Mouse (Mus musculus) embryonic facial prominence, embryonic 11.5 days (tissue): ENCODE measurements at regions not wholly inside any gene's neighbourhood (a gene's known extent, or its start where the extent isn't known, plus 50 kb on each side); places are given as distances from the start of the nearest gene placed in this dataset.
A peak's percentile ranks its signal among the peaks of the same experiment; 100 is the strongest.

Experiments used
- ATAC-seq: fragments of 200-750 bp; cut with Nextera tagmentation; replicated peaks from 2 replicates; pipeline ENCODE4 v1.8.0; 2017; ENCODE audit warnings: low read depth; ENCODE audit not compliant: insufficient number of reproducible peaks, low FRiP score, low TSS enrichment
- DNase-seq: peaks from one replicate; pipeline ENCODE4 v3.0.0-alpha.2; 2015; ENCODE audit warnings: low spot score
- H3K27ac ChIP-seq: fragments of 300-500 bp; sonication (generic); replicated peaks from 2 replicates; pipeline ENCODE4 v1.5.1; 2014; ENCODE audit warnings: mild to moderate bottlenecking, low read depth, low read length, control low read depth
- H3K27me3 ChIP-seq: fragments of 300-500 bp; sonication (generic); 2 replicates; pipeline ENCODE4 v1.6.1; 2014; ENCODE audit warnings: mild to moderate bottlenecking, low read length, moderate library complexity, mixed read lengths; ENCODE audit not compliant: control insufficient read depth, insufficient read depth
- H3K36me3 ChIP-seq: fragments of 300-500 bp; sonication (generic); replicated peaks from 2 replicates; pipeline ENCODE4 v1.6.1; 2014; ENCODE audit warnings: low read depth, mild to moderate bottlenecking, low read length, moderate library complexity, mixed read lengths; ENCODE audit not compliant: control insufficient read depth, insufficient read depth
- H3K4me1 ChIP-seq: fragments of 300-500 bp; sonication (generic); 2 replicates; pipeline ENCODE4 v1.6.1; 2014; ENCODE audit warnings: low read length, mixed read lengths; ENCODE audit not compliant: control insufficient read depth, insufficient read depth
- H3K4me2 ChIP-seq: fragments of 300-500 bp; sonication (generic); 2 replicates; pipeline ENCODE4 v1.6.1; 2014; ENCODE audit warnings: low read depth, mild to moderate bottlenecking, control low read depth, low read length, moderate library complexity
- H3K4me3 ChIP-seq: fragments of 300-500 bp; sonication (generic); 2 replicates; pipeline ENCODE4 v1.5.1; 2014; ENCODE audit warnings: low read depth, low read length, control low read depth
- H3K9ac ChIP-seq: fragments of 300-500 bp; sonication (generic); replicated peaks from 2 replicates; pipeline ENCODE4 v1.6.1; 2014; ENCODE audit warnings: mild to moderate bottlenecking, control low read depth, low read length
- H3K9me3 ChIP-seq: fragments of 300-500 bp; sonication (generic); replicated peaks from 2 replicates; pipeline ENCODE4 v1.6.1; 2016; ENCODE audit warnings: mild to moderate bottlenecking, low read length, inconsistent platforms, mixed read lengths; ENCODE audit not compliant: control insufficient read depth
- WGBS: fragments of 180-500 bp; shearing (Covaris S2); extraction: QIAGEN DNeasy Blood & Tissue Kit; methylation state at CpG from one replicate; pipeline ENCODE4 v1.1.7; 2014; 5-methylcytosine and 5-hydroxymethylcytosine counted together

- ATAC-seq (no peak), DNase-seq (no peak)
- Histone ChIP-seq H3K4me3 (no peak overlapping the region), H3K27me3 (no peaks in the 10 kb centered on the region), H3K4me2 (no peak overlapping the region), H3K4me1 (no peaks in the 10 kb centered on the region), H3K27ac (no peak overlapping the region), H3K9ac (no peak overlapping the region), H3K36me3 (no peaks in the 10 kb centered on the region), H3K9me3 (no peaks in the 10 kb centered on the region)
Measured at GRCm38 (mm10) chr1:148750806-148751205, 1210.3 kb downstream of the Pla2g4a start.

GRCm38 (mm10) chr1:148722106-148722505 is 1239.0 kb downstream of the Pla2g4a start:
- H3K27ac ChIP-seq = no peak overlapping the region
- H3K36me3 ChIP-seq = no peaks in the 10 kb centered on the region
- no peaks in the 10 kb centered on the region for H3K4me1 ChIP-seq
- H3K27me3 ChIP-seq = no peaks in the 10 kb centered on the region
- 40% methylated on average over 1 of the region's 1 CpGs for WGBS
- no peak overlapping the region for H3K4me3 ChIP-seq
- H3K9me3 ChIP-seq = no peaks in the 10 kb centered on the region
- DNase-seq = no peak
- H3K9ac ChIP-seq = no peak overlapping the region
- ATAC-seq = no peak
- no peak overlapping the region for H3K4me2 ChIP-seq

- Histone ChIP-seq H3K27ac (no peak overlapping the region), H3K27me3 (no peaks in the 10 kb centered on the region), H3K36me3 (no peaks in the 10 kb centered on the region), H3K9ac (no peak overlapping the region), H3K4me2 (no peak overlapping the region), H3K4me1 (no peaks in the 10 kb centered on the region), H3K9me3 (no peaks in the 10 kb centered on the region), H3K4me3 (no peak overlapping the region)
- DNase-seq (no peak), ATAC-seq (no peak)
- 75% methylated on average over 1 of the region's 1 CpGs for WGBS
Measured at GRCm38 (mm10) chr1:148721409-148721808, 1239.7 kb downstream of the Pla2g4a start.

- Histone ChIP-seq H3K4me2 (no peak overlapping the region), H3K27me3 (no peaks in the 10 kb centered on the region), H3K9me3 (no peaks in the 10 kb centered on the region), H3K27ac (no peak overlapping the region), H3K36me3 (no peaks in the 10 kb centered on the region), H3K9ac (no peak overlapping the region), H3K4me3 (no peak overlapping the region), H3K4me1 (no peaks in the 10 kb centered on the region)
- no peak for ATAC-seq
- no peak for DNase-seq
- WGBS = 58% methylated on average over 4 of the region's 4 CpGs
Measured at GRCm38 (mm10) chr1:148720980-148721379, 1240.1 kb downstream of the Pla2g4a start.

- no peak for DNase-seq
- no peaks in the 10 kb centered on the region for H3K36me3 ChIP-seq
- H3K27me3 ChIP-seq = no peaks in the 10 kb centered on the region
- no peak overlapping the region for H3K9ac ChIP-seq
- no peak overlapping the region for H3K4me3 ChIP-seq
- no peak for ATAC-seq
- no peaks in the 10 kb centered on the region for H3K4me1 ChIP-seq
- no peak overlapping the region for H3K27ac ChIP-seq
- no peak overlapping the region for H3K4me2 ChIP-seq
- no peaks in the 10 kb centered on the region for H3K9me3 ChIP-seq
Measured at GRCm38 (mm10) chr1:148708084-148708483, 1253.0 kb downstream of the Pla2g4a start.

GRCm38 (mm10) chr1:148707657-148708056 is 1253.4 kb downstream of the Pla2g4a start:
- Histone ChIP-seq H3K27ac (no peak overlapping the region), H3K27me3 (no peaks in the 10 kb centered on the region), H3K9me3 (no peaks in the 10 kb centered on the region), H3K4me1 (no peaks in the 10 kb centered on the region), H3K9ac (no peak overlapping the region), H3K4me3 (no peak overlapping the region), H3K4me2 (no peak overlapping the region), H3K36me3 (no peaks in the 10 kb centered on the region)
- DNase-seq = peak; percentile 1
- no peak for ATAC-seq

- no peak overlapping the region for H3K9ac ChIP-seq
- no peaks in the 10 kb centered on the region for H3K9me3 ChIP-seq
- no peak overlapping the region for H3K27ac ChIP-seq
- 78% methylated on average over 5 of the region's 5 CpGs for WGBS
- no peak overlapping the region for H3K4me3 ChIP-seq
- no peaks in the 10 kb centered on the region for H3K36me3 ChIP-seq
- no peaks in the 10 kb centered on the region for H3K4me1 ChIP-seq
- ATAC-seq (no peak), DNase-seq (no peak)
- H3K4me2 ChIP-seq = no peak overlapping the region
- H3K27me3 ChIP-seq = no peaks in the 10 kb centered on the region
Measured at GRCm38 (mm10) chr1:148706271-148706807, 1254.8 kb downstream of the Pla2g4a start.

- no peak overlapping the region for H3K9ac ChIP-seq
- no peaks in the 10 kb centered on the region for H3K4me1 ChIP-seq
- no peak overlapping the region for H3K27ac ChIP-seq
- H3K9me3 ChIP-seq = no peaks in the 10 kb centered on the region
- WGBS = 65% methylated on average over 3 of the region's 3 CpGs
- H3K27me3 ChIP-seq = no peaks in the 10 kb centered on the region
- no peaks in the 10 kb centered on the region for H3K36me3 ChIP-seq
- ATAC-seq (no peak), DNase-seq (no peak)
- no peak overlapping the region for H3K4me2 ChIP-seq
- no peak overlapping the region for H3K4me3 ChIP-seq
Measured at GRCm38 (mm10) chr1:148700599-148700954, 1260.5 kb downstream of the Pla2g4a start.
